Mouse (Mus musculus) heart, postnatal 36 days (tissue): ENCODE measurements around the gene 1700109H08Rik. TPM values are rescaled to one million over a fixed set of nuclear protein-coding genes. Genes with fewer than 3 reads are reported as not detected.
"Not testable (repeated sequence)": the region's sequence is repeated elsewhere in the genome, so short reads cannot be mapped to it uniquely, and the experiment has no call there.

Source experiments
- DNase-seq, 2 experiments: peaks; one replicate each; pipeline ENCODE4 v3.0.0; 2021 to 2022
- intact Hi-C: fragments of 180-260 bp; cut with DNase I; formaldehyde crosslinking; loops from one replicate; pipeline ENCODE4 v1.15.1; 2025
- total RNA-seq, 2 experiments: library from RNA; stranded (reverse); gene quantifications; 2 replicates each; pipeline ENCODE4 v1.2.3; 2021

1700109H08Rik gene
- total RNA-seq, 2 experiments from 2014 or later: 1.6 to 1.7 TPM

- no peak for DNase-seq
- intact Hi-C loops: loop anchor here (2.0 kb wide), 2 partner anchors 50 to 52 kb away; no protein-coding TSS in a partner anchor
Observed at GRCm38 (mm10) chr5:3597171-3597570, 25.8 kb downstream of the 1700109H08Rik start.

- intact Hi-C loops: no loop called here
- no peak for DNase-seq
Observed at GRCm38 (mm10) chr5:3598766-3599165, 27.4 kb downstream of the 1700109H08Rik start.

- intact Hi-C loops: no loop called here
- DNase-seq: no peak
Observed at GRCm38 (mm10) chr5:3600298-3600697, 28.9 kb downstream of the 1700109H08Rik start.

GRCm38 (mm10) chr5:3600790-3601189, 29.4 kb downstream of the 1700109H08Rik start:
- no peak for DNase-seq
- intact Hi-C loops: no loop called here

- intact Hi-C loops: no loop called here
- no peak for DNase-seq
Observed at GRCm38 (mm10) chr5:3607114-3607513, 35.7 kb downstream of the 1700109H08Rik start.

- intact Hi-C loops: no loop called here
- no peak for DNase-seq
Observed at GRCm38 (mm10) chr5:3609241-3609640, 37.9 kb downstream of the 1700109H08Rik start.

GRCm38 (mm10) chr5:3611835-3612234, 40.5 kb downstream of the 1700109H08Rik start:
- intact Hi-C loops: not testable (repeated sequence)

GRCm38 (mm10) chr5:3620486-3620885, 49.1 kb downstream of the 1700109H08Rik start:
- intact Hi-C loops: no loop called here
- no peak for DNase-seq

More at GRCm38 (mm10) chr5:3611835-3612234, 40.5 kb downstream of the 1700109H08Rik start:
- not testable (repeated sequence) for DNase-seq

- DNase-seq: no peak
- intact Hi-C loops: no loop called here
Observed at GRCm38 (mm10) chr5:3630055-3630454, 58.7 kb downstream of the 1700109H08Rik start.

GRCm38 (mm10) chr5:3631512-3632271, 60.3 kb downstream of the 1700109H08Rik start:
- DNase-seq: no peak
- intact Hi-C loops: no loop called here

GRCm38 (mm10) chr5:3632285-3632684, 60.9 kb downstream of the 1700109H08Rik start:
- intact Hi-C loops: no loop called here
- no peak for DNase-seq

GRCm38 (mm10) chr5:3633315-3633714, 61.9 kb downstream of the 1700109H08Rik start:
- intact Hi-C loops: no loop called here
- no peak for DNase-seq

GRCm38 (mm10) chr5:3633951-3634350, 62.6 kb downstream of the 1700109H08Rik start:
- intact Hi-C loops: no loop called here
- DNase-seq: no peak

Other genes starting within 250 kb of the 1700109H08Rik start
- gene Cdk6, start 230.1 kb upstream of the 1700109H08Rik start, total RNA-seq: 10 to 100 TPM; 10.6 to 14.0 TPM
- 10 to 100 TPM; 10.9 to 11.9 TPM for gene Fam133b, start 27.7 kb upstream of the 1700109H08Rik start, total RNA-seq
- 1 to 10 TPM; 9.1 to 9.5 TPM for gene Pex1, start 24.5 kb downstream of the 1700109H08Rik start, total RNA-seq
- gene Rbm48, start 25.0 kb downstream of the 1700109H08Rik start, total RNA-seq: 1 to 10 TPM; 5.4 to 5.5 TPM
- not detected for gene Tmbim7, start 79.6 kb downstream of the 1700109H08Rik start, total RNA-seq
- 100 to 1,000 TPM in 1 of 2 experiments, 10 to 100 TPM in 1; 100.0 to 107 TPM for gene Gatad1, start 85.6 kb downstream of the 1700109H08Rik start, total RNA-seq
- 10 to 100 TPM; 21.8 to 24.0 TPM for gene Ankib1, start 231.4 kb downstream of the 1700109H08Rik start, total RNA-seq
- gene Krit1, start 231.6 kb downstream of the 1700109H08Rik start, total RNA-seq: 10 to 100 TPM; 30.9 to 33.5 TPM